Mouse (Mus musculus) stomach, embryonic 15.5 days (tissue): ENCODE measurements around the gene Ugt1a2. TPM values are rescaled to one million over a fixed set of nuclear protein-coding genes. Genes with fewer than 3 reads are reported as not detected.

ENCODE experiments used
- ATAC-seq: fragments of 200-750 bp; cut with Nextera tagmentation; 2 replicates; pipeline ENCODE4 v1.8.0; 2017; ENCODE audit warnings: low read depth, moderate number of reproducible peaks, moderate TSS enrichment; ENCODE audit not compliant: insufficient read depth, low FRiP score
- H3K27ac ChIP-seq: fragments of 300-500 bp; sonication (generic); 2 replicates; pipeline ENCODE4 v1.5.1; 2015; ENCODE audit warnings: mild to moderate bottlenecking, inconsistent platforms
- H3K27me3 ChIP-seq: fragments of 300-500 bp; sonication (generic); replicated peaks from 2 replicates; pipeline ENCODE4 v1.6.1; 2015; ENCODE audit warnings: inconsistent platforms
- H3K36me3 ChIP-seq: fragments of 300-500 bp; sonication (generic); 2 replicates; pipeline ENCODE4 v1.6.1; 2015; ENCODE audit warnings: inconsistent platforms
- H3K4me1 ChIP-seq: fragments of 300-500 bp; sonication (generic); 2 replicates; pipeline ENCODE4 v1.6.1; 2015; ENCODE audit warnings: inconsistent platforms
- H3K4me2 ChIP-seq: fragments of 300-500 bp; sonication (generic); 2 replicates; pipeline ENCODE4 v1.6.1; 2015; ENCODE audit warnings: mild to moderate bottlenecking, inconsistent platforms
- H3K4me3 ChIP-seq: fragments of 300-500 bp; sonication (generic); replicated peaks from 2 replicates; pipeline ENCODE4 v1.5.1; 2015; ENCODE audit warnings: inconsistent platforms
- H3K9ac ChIP-seq: fragments of 300-500 bp; sonication (generic); 2 replicates; pipeline ENCODE4 v1.6.1; 2015; ENCODE audit warnings: inconsistent platforms
- H3K9me3 ChIP-seq: fragments of 300-500 bp; sonication (generic); 2 replicates; pipeline ENCODE4 v1.6.1; 2016; ENCODE audit warnings: inconsistent platforms
- WGBS: fragments of 180-500 bp; shearing (Covaris S2); methylation state at CpG from one replicate; pipeline ENCODE4 v1.1.7; 2015; 5-methylcytosine and 5-hydroxymethylcytosine counted together
- polyA plus RNA-seq: library from polyadenylated mRNA; unstranded; fragments of >200 nt; fragmentation: Nextera tagmentation; extraction: Ambion mirVana; gene quantifications from 2 replicates; pipeline ENCODE4 v1.2.1, GENCODE M21; 2015

The Ugt1a2 gene
- polyA plus RNA-seq, 1 experiment from 2014 or later = 0.23 TPM

DNA sequence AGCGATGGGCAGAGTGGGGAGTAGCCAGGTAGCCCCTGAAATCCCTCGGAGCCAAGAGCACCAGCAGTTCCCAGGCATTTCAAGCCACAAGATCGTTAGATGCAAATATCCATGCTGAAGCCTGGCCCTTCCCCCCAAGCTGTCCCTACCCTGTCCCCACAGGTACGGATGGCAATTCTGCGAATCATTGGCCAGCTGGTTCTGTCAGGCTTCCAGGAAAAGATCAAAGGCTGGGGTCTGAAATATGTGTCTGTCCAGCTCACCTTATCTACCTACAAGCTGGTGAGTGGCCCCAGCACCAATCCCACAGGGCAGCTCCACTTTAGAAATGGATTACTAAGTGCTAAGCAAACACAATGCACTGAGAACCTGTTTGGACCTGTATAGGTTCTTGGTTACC lies 36.9 kb downstream of the Ugt1a2 start:
- 74% methylated on average over 5 of the region's 5 CpGs for WGBS

GRCm38 (mm10) chr1:88238771-88239170 lies 38.4 kb downstream of the Ugt1a2 start:
- 71% methylated on average over 6 of the region's 6 CpGs for whole genome bisulfite sequencing
- H3K4me3 ChIP-seq = no peak overlapping the region
- no peak overlapping the region for H3K9ac ChIP-seq
- H3K4me1 ChIP-seq = no peaks in the 10 kb centered on the region
- H3K27ac ChIP-seq = no peak overlapping the region
- H3K36me3 ChIP-seq = no peaks in the 10 kb centered on the region
- no peaks in the 10 kb centered on the region for H3K27me3 ChIP-seq
- peaks cover 29% of the 10 kb centered on the region; the same call in 1 of the 2 replicates for H3K9me3 ChIP-seq
- H3K4me2 ChIP-seq = no peak overlapping the region
- no peak for ATAC-seq

More for the DNA sequence above, 36.9 kb downstream of the Ugt1a2 start:
- no peak overlapping the region for H3K27ac ChIP-seq
- H3K36me3 ChIP-seq = no peaks in the 10 kb centered on the region
- peaks cover 29% of the 10 kb centered on the region; the same call in 1 of the 2 replicates for H3K9me3 ChIP-seq
- no peak overlapping the region for H3K9ac ChIP-seq
- no peak overlapping the region for H3K4me2 ChIP-seq
- H3K27me3 ChIP-seq = no peaks in the 10 kb centered on the region
- no peaks in the 10 kb centered on the region for H3K4me1 ChIP-seq
- H3K4me3 ChIP-seq = no peak overlapping the region
- ATAC-seq = 0 out of 2 replicates have a peak, but pooled peaks have one; percentile 5

DNA sequence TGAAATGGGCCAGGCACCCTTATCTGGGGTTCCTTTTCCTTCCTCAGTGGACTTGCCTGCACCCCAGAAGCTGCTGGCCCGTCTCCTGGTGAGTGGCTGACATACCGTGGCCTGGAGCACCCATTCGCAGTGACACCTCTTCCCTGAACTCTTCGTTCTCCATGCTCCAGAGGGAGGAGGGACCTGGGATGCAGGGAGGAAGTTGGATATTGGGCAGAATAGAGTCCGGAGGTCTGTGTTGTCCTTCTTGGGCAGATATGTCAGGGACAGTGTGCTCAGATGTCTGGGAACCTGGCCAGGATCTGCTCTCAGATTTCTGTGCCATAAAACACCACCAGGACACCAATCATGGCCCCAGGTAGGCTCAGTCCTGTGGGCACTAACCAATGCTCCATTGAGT lies 39.7 kb downstream of the Ugt1a2 start:
- no peaks in the 10 kb centered on the region for H3K36me3 ChIP-seq
- peaks cover 29% of the 10 kb centered on the region; the same call in 1 of the 2 replicates for H3K9me3 ChIP-seq
- H3K27me3 ChIP-seq = no peaks in the 10 kb centered on the region
- H3K9ac ChIP-seq = no peak overlapping the region
- 72% methylated on average over 5 of the region's 5 CpGs for WGBS
- no peak for ATAC-seq
- no peak overlapping the region for H3K4me2 ChIP-seq
- H3K27ac ChIP-seq = no peak overlapping the region
- H3K4me3 ChIP-seq = no peak overlapping the region
- no peaks in the 10 kb centered on the region for H3K4me1 ChIP-seq

GRCm38 (mm10) chr1:88240579-88240978 lies 40.2 kb downstream of the Ugt1a2 start:
- no peak for ATAC-seq
- WGBS = 71% methylated on average over 4 of the region's 4 CpGs
- peaks cover 28% of the 10 kb centered on the region; the same call in 1 of the 2 replicates for H3K9me3 ChIP-seq
- H3K27me3 ChIP-seq = no peaks in the 10 kb centered on the region
- no peak overlapping the region for H3K27ac ChIP-seq
- H3K9ac ChIP-seq = no peak overlapping the region
- H3K4me1 ChIP-seq = no peaks in the 10 kb centered on the region
- H3K4me2 ChIP-seq = no peak overlapping the region
- no peaks in the 10 kb centered on the region for H3K36me3 ChIP-seq
- H3K4me3 ChIP-seq = no peak overlapping the region

DNA sequence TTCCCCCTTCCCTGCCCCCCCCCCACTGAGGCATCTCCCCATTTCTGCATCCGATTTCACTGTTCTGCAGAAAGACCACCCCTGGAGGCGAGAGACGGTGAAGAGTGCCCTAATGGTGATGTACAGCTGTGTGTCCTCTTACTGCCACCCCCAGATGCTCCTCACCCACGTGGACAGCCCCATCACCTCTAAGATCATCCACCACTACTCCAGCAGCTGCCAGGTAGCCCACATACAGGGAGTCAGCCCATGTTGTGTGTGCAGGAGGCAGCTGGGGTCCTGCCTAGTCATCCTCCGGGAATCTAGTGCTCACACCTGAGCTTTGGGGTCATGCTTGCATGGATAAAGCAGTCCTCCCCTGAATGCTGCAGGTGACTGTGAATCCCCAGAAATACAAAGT lies 43.5 kb downstream of the Ugt1a2 start:
- 61% methylated on average over 5 of the region's 5 CpGs for WGBS
- H3K27me3 ChIP-seq = no peaks in the 10 kb centered on the region
- peaks cover 15% of the 10 kb centered on the region for H3K9me3 ChIP-seq
- H3K9ac ChIP-seq = no peak overlapping the region
- H3K4me2 ChIP-seq = no peak overlapping the region
- H3K4me1 ChIP-seq = no peaks in the 10 kb centered on the region
- H3K4me3 ChIP-seq = no peak overlapping the region
- no peak overlapping the region for H3K27ac ChIP-seq
- H3K36me3 ChIP-seq = no peaks in the 10 kb centered on the region
- no peak for ATAC-seq

DNA sequence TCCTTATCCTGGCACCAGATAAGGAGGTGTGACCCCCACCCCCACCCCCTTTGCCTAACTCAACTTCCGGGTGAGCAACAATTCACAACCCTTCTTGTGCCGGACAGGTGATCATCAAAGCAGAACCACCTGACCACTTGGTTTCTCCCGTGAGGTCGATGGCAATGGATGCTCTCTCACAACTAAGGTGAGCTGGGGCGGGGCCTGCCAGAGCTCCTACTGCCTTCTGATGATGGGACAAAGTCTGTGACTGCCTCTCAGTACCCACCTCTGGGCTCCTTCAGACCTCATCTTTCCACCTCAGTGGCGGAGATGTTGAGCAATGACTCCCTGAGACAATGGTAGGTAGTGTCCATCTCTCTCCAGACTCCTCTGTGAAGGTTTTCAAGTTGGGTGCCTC lies 45.5 kb downstream of the Ugt1a2 start:
- Histone ChIP-seq H3K36me3 (no peaks in the 10 kb centered on the region), H3K4me1 (no peaks in the 10 kb centered on the region), H3K9ac (no peak overlapping the region), H3K4me3 (no peak overlapping the region), H3K27me3 (no peaks in the 10 kb centered on the region), H3K9me3 (peaks cover 15% of the 10 kb centered on the region; the same call in 1 of the 2 replicates), H3K27ac (no peak overlapping the region), H3K4me2 (no peak overlapping the region)
- ATAC-seq = no peak
- 77% methylated on average over 6 of the region's 6 CpGs for WGBS

- H3K4me2 ChIP-seq = no peak overlapping the region
- no peaks in the 10 kb centered on the region for H3K36me3 ChIP-seq
- H3K9me3 ChIP-seq = peaks cover 15% of the 10 kb centered on the region; the same call in 1 of the 2 replicates
- WGBS = 42% methylated on average over 6 of the region's 6 CpGs
- H3K4me3 ChIP-seq = no peak overlapping the region
- H3K9ac ChIP-seq = no peak overlapping the region
- no peak for ATAC-seq
- no peak overlapping the region for H3K27ac ChIP-seq
- no peaks in the 10 kb centered on the region for H3K4me1 ChIP-seq
- H3K27me3 ChIP-seq = no peaks in the 10 kb centered on the region
Observed at GRCm38 (mm10) chr1:88246386-88246785, 46.0 kb downstream of the Ugt1a2 start.

DNA sequence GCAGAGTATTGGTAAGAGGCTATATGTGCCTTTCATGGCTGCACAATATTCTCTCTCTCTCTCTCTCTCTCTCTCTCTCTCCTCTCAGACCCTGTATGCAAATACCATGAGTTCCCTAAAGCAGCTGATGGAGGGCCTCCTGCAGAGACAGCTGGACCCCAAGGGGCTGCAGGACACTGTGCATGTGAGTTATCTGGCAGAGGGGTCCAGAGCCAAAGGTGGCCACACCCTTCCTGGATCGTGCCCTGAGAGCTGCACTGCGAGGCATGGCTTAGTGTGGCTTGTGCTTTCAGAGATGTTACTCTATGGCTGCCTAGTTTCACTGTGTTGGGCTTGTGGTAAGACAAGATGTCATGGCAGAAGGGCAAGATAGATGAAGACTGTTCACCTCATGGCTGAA lies 47.3 kb downstream of the Ugt1a2 start:
- Histone ChIP-seq H3K27ac (no peak overlapping the region), H3K9me3 (peaks cover 15% of the 10 kb centered on the region; the same call in 1 of the 2 replicates), H3K4me1 (no peaks in the 10 kb centered on the region), H3K4me3 (no peak overlapping the region), H3K36me3 (no peaks in the 10 kb centered on the region), H3K9ac (no peak overlapping the region), H3K4me2 (no peak overlapping the region), H3K27me3 (no peaks in the 10 kb centered on the region)
- no peak for ATAC-seq
- 42% methylated on average over 2 of the region's 2 CpGs for WGBS

- H3K9ac ChIP-seq = no peak overlapping the region
- no peak for ATAC-seq
- no peaks in the 10 kb centered on the region for H3K4me1 ChIP-seq
- WGBS = 64% methylated on average over 4 of the region's 4 CpGs
- H3K27ac ChIP-seq = no peak overlapping the region
- no peak overlapping the region for H3K4me2 ChIP-seq
- no peaks in the 10 kb centered on the region for H3K36me3 ChIP-seq
- peaks cover 15% of the 10 kb centered on the region; the same call in 1 of the 2 replicates for H3K9me3 ChIP-seq
- H3K4me3 ChIP-seq = no peak overlapping the region
- no peaks in the 10 kb centered on the region for H3K27me3 ChIP-seq
Observed at GRCm38 (mm10) chr1:88248658-88249057, 48.3 kb downstream of the Ugt1a2 start.

- Histone ChIP-seq H3K27ac (no peak overlapping the region), H3K27me3 (no peaks in the 10 kb centered on the region), H3K36me3 (no peaks in the 10 kb centered on the region), H3K9ac (no peak overlapping the region), H3K4me2 (no peak overlapping the region), H3K4me1 (no peaks in the 10 kb centered on the region), H3K4me3 (no peak overlapping the region), H3K9me3 (peaks cover 15% of the 10 kb centered on the region; the same call in 1 of the 2 replicates)
- 75% methylated on average over 7 of the region's 7 CpGs for WGBS
- peak; percentile 1; the same call in 1 of the 2 replicates for ATAC-seq
Observed at GRCm38 (mm10) chr1:88249596-88249995, 49.2 kb downstream of the Ugt1a2 start.

DNA sequence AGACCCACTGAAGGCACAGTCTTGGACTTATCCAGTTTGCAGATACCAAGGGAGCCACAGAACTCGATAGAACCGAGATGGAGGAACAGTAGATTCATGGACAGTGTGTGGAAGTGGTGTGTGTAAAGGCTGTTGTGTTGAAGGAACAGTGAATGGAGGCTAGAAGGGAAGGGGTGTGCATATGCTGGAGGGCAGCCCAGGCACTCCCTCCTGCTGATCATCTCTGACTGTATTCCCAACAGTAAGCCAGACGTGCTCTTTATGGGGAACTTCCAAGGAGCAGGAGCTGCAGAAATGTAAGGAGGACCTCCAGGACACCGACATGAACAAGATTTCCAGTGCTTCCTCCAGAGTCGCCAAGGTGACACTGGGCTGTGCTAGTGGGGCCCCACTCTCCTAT lies 49.6 kb downstream of the Ugt1a2 start:
- no peak for ATAC-seq
- 79% methylated on average over 5 of the region's 5 CpGs for WGBS
- H3K27me3 ChIP-seq = no peaks in the 10 kb centered on the region
- H3K4me1 ChIP-seq = no peaks in the 10 kb centered on the region
- H3K9me3 ChIP-seq = peaks cover 15% of the 10 kb centered on the region; the same call in 1 of the 2 replicates
- no peak overlapping the region for H3K9ac ChIP-seq
- H3K27ac ChIP-seq = no peak overlapping the region
- H3K36me3 ChIP-seq = no peaks in the 10 kb centered on the region
- no peak overlapping the region for H3K4me3 ChIP-seq
- no peak overlapping the region for H3K4me2 ChIP-seq

- no peak overlapping the region for H3K4me3 ChIP-seq
- no peaks in the 10 kb centered on the region for H3K27me3 ChIP-seq
- no peaks in the 10 kb centered on the region for H3K36me3 ChIP-seq
- H3K27ac ChIP-seq = no peak overlapping the region
- 71% methylated on average over 8 of the region's 8 CpGs for WGBS
- H3K9me3 ChIP-seq = peaks cover 11% of the 10 kb centered on the region; the same call in 1 of the 2 replicates
- ATAC-seq = no peak
- H3K9ac ChIP-seq = no peak overlapping the region
- no peak overlapping the region for H3K4me2 ChIP-seq
- no peaks in the 10 kb centered on the region for H3K4me1 ChIP-seq
Observed at GRCm38 (mm10) chr1:88253106-88253505, 52.7 kb downstream of the Ugt1a2 start.

DNA sequence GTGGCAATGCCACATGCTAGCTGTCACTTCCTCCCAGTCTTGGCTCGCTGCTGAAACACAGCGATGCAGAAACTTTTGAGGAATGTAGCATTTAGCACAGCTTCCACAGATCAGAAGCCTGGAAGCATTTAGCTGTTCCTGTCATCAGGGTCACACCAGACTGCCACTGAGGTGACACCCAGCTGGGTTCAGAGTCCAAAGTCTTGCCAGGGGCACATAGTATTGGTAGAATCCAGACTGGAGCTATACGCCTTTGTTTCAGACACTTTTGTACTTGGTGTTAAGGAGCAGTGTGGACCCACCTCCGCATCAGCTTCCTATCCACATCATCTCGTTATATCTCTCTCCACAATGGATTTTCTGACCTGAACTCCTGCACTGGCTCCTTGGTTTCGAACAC lies 53.1 kb downstream of the Ugt1a2 start:
- Histone ChIP-seq H3K9me3 (peaks cover 11% of the 10 kb centered on the region; the same call in 1 of the 2 replicates), H3K4me1 (no peaks in the 10 kb centered on the region), H3K36me3 (no peaks in the 10 kb centered on the region), H3K4me2 (no peak overlapping the region), H3K9ac (no peak overlapping the region), H3K27me3 (no peaks in the 10 kb centered on the region), H3K27ac (no peak overlapping the region), H3K4me3 (no peak overlapping the region)
- 74% methylated on average over 6 of the region's 6 CpGs for WGBS
- ATAC-seq = no peak
